Mouse (Mus musculus) forebrain, embryonic 14.5 days (tissue): ENCODE measurements around the gene Slc6a3. TPM values are rescaled to one million over a fixed set of nuclear protein-coding genes. Genes with fewer than 3 reads are reported as not detected.

ENCODE experiments used
- ATAC-seq: fragments of 200-750 bp; cut with Nextera tagmentation; 2 replicates; pipeline ENCODE4 v1.8.0; 2017; ENCODE audit warnings: mild to moderate bottlenecking, moderate library complexity
- DNase-seq: peaks from one replicate; pipeline ENCODE4 v3.0.0-alpha.2; 2015; ENCODE audit warnings: low spot score
- H3K27ac ChIP-seq: fragments of 300-500 bp; sonication (generic); 2 replicates; pipeline ENCODE4 v1.5.1; 2014; ENCODE audit warnings: low read depth, mild to moderate bottlenecking, control low read depth, low read length, moderate library complexity
- H3K27me3 ChIP-seq: fragments of 300-500 bp; sonication (generic); replicated peaks from 2 replicates; pipeline ENCODE4 v1.6.1; 2014; ENCODE audit warnings: low read length, control low read depth, mixed read lengths; ENCODE audit not compliant: control insufficient read depth, insufficient read depth
- H3K36me3 ChIP-seq: fragments of 300-500 bp; sonication (generic); 2 replicates; pipeline ENCODE4 v1.6.1; 2014; ENCODE audit warnings: low read length, control low read depth; ENCODE audit not compliant: control insufficient read depth, insufficient read depth
- H3K4me1 ChIP-seq: fragments of 300-500 bp; sonication (generic); 2 replicates; pipeline ENCODE4 v1.6.1; 2014; ENCODE audit warnings: antibody characterized with exemption, low read length, control low read depth; ENCODE audit not compliant: control insufficient read depth, insufficient read depth
- H3K4me2 ChIP-seq: fragments of 300-500 bp; sonication (generic); 2 replicates; pipeline ENCODE4 v1.6.1; 2014; ENCODE audit warnings: mild to moderate bottlenecking, control low read depth, low read length
- H3K4me3 ChIP-seq: fragments of 300-500 bp; sonication (generic); 2 replicates; pipeline ENCODE4 v1.5.1; 2014; ENCODE audit warnings: low read depth, low read length, control low read depth
- H3K9ac ChIP-seq: fragments of 300-500 bp; sonication (generic); 2 replicates; pipeline ENCODE4 v1.6.1; 2014; ENCODE audit warnings: mild to moderate bottlenecking, low read length, control low read depth, moderate library complexity
- H3K9me3 ChIP-seq: fragments of 300-500 bp; sonication (generic); replicated peaks from 2 replicates; pipeline ENCODE4 v1.6.1; 2016; ENCODE audit warnings: low read length, control low read depth, mixed read lengths; ENCODE audit not compliant: control insufficient read depth
- WGBS: fragments of 180-500 bp; shearing (Covaris S2); extraction: QIAGEN DNeasy Blood & Tissue Kit; methylation state at CpG from one replicate; pipeline ENCODE4 v1.1.7; 2014; 5-methylcytosine and 5-hydroxymethylcytosine counted together
- polyA plus RNA-seq: library from polyadenylated mRNA; unstranded; fragments of >200 nt; fragmentation: Nextera tagmentation; extraction: Ambion mirVana; gene quantifications from 2 replicates; pipeline ENCODE4 v1.2.1, GENCODE M21; 2014

Gene Slc6a3
- polyA plus RNA-seq, 1 experiment from 2014 or later = 0.52 TPM

GRCm38 (mm10) chr13:73502719-73503118 is 33.8 kb upstream of the Slc6a3 start:
- no peak overlapping the region for H3K4me2 ChIP-seq
- no peaks in the 10 kb centered on the region for H3K9me3 ChIP-seq
- 74% methylated on average over 2 of the region's 2 CpGs for WGBS
- H3K9ac ChIP-seq = no peak overlapping the region
- no peaks in the 10 kb centered on the region for H3K4me1 ChIP-seq
- ATAC-seq (no peak), DNase-seq (peak; percentile 24)
- H3K27ac ChIP-seq = no peak overlapping the region
- no peak overlapping the region for H3K4me3 ChIP-seq
- no peaks in the 10 kb centered on the region for H3K27me3 ChIP-seq
- peaks cover 43% of the 10 kb centered on the region for H3K36me3 ChIP-seq

GRCm38 (mm10) chr13:73505686-73506467 is 30.7 kb upstream of the Slc6a3 start:
- Histone ChIP-seq H3K4me2 (no peak overlapping the region), H3K27ac (no peak overlapping the region), H3K9me3 (no peaks in the 10 kb centered on the region), H3K4me3 (no peak overlapping the region), H3K4me1 (no peaks in the 10 kb centered on the region), H3K9ac (no peak overlapping the region), H3K27me3 (no peaks in the 10 kb centered on the region), H3K36me3 (peaks cover 31% of the 10 kb centered on the region)
- ATAC-seq (peak; percentile 81), DNase-seq (peak; percentile 76)
- 78% methylated on average over 7 of the region's 7 CpGs for WGBS

- WGBS = 90% methylated on average over 8 of the region's 8 CpGs
- Histone ChIP-seq H3K9me3 (no peaks in the 10 kb centered on the region), H3K4me1 (no peaks in the 10 kb centered on the region), H3K36me3 (peaks cover 47% of the 10 kb centered on the region), H3K27ac (no peak overlapping the region), H3K4me2 (no peak overlapping the region), H3K27me3 (no peaks in the 10 kb centered on the region), H3K9ac (no peak overlapping the region), H3K4me3 (no peak overlapping the region)
- ATAC-seq = no peak
- DNase-seq = no peak
These were observed 27.6 kb upstream of the Slc6a3 start for GRCm38 (mm10) chr13:73508817-73509550.

GRCm38 (mm10) chr13:73509869-73510268 is 26.7 kb upstream of the Slc6a3 start:
- H3K9ac ChIP-seq = no peak overlapping the region
- H3K27ac ChIP-seq = no peak overlapping the region
- H3K36me3 ChIP-seq = peaks cover 54% of the 10 kb centered on the region
- no peaks in the 10 kb centered on the region for H3K27me3 ChIP-seq
- H3K9me3 ChIP-seq = no peaks in the 10 kb centered on the region
- H3K4me3 ChIP-seq = no peak overlapping the region
- WGBS = 76% methylated on average over 6 of the region's 6 CpGs
- H3K4me2 ChIP-seq = no peak overlapping the region
- H3K4me1 ChIP-seq = no peaks in the 10 kb centered on the region
- ATAC-seq = no peak
- peak; percentile 31 for DNase-seq

GRCm38 (mm10) chr13:73512776-73513673 is 23.5 kb upstream of the Slc6a3 start:
- Histone ChIP-seq H3K36me3 (peaks cover 69% of the 10 kb centered on the region), H3K9me3 (no peaks in the 10 kb centered on the region), H3K4me3 (no peak overlapping the region), H3K4me1 (no peaks in the 10 kb centered on the region), H3K4me2 (no peak overlapping the region), H3K27me3 (no peaks in the 10 kb centered on the region), H3K27ac (no peak overlapping the region), H3K9ac (no peak overlapping the region)
- DNase-seq (peak; percentile 88), ATAC-seq (peak; percentile 58)
- WGBS = 62% methylated on average over 13 of the region's 13 CpGs

- Histone ChIP-seq H3K4me3 (no peak overlapping the region), H3K9me3 (no peaks in the 10 kb centered on the region), H3K9ac (no peak overlapping the region), H3K27ac (no peak overlapping the region), H3K4me1 (no peaks in the 10 kb centered on the region), H3K4me2 (no peak overlapping the region), H3K27me3 (no peaks in the 10 kb centered on the region), H3K36me3 (peaks cover 46% of the 10 kb centered on the region)
- 70% methylated on average over 4 of the region's 4 CpGs for WGBS
- DNase-seq = no peak
- ATAC-seq = no peak
These were observed 19.7 kb upstream of the Slc6a3 start for GRCm38 (mm10) chr13:73516886-73517285.

- no peak for DNase-seq
- 89% methylated on average over 3 of the region's 3 CpGs for WGBS
These were observed 2.8 kb upstream of the Slc6a3 start for GRCm38 (mm10) chr13:73533716-73534115.

GRCm38 (mm10) chr13:73535287-73535686 is 1.3 kb upstream of the Slc6a3 start:
- H3K36me3 ChIP-seq = no peaks in the 10 kb centered on the region
- DNase-seq (no peak), ATAC-seq (no peak)
- no peak overlapping the region for H3K4me2 ChIP-seq
- H3K27ac ChIP-seq = no peak overlapping the region
- no peaks in the 10 kb centered on the region for H3K9me3 ChIP-seq
- no peak overlapping the region for H3K9ac ChIP-seq
- no peaks in the 10 kb centered on the region for H3K4me1 ChIP-seq
- peaks cover 40% of the 10 kb centered on the region for H3K27me3 ChIP-seq
- H3K4me3 ChIP-seq = no peak overlapping the region
- 65% methylated on average over 3 of the region's 3 CpGs for whole genome bisulfite sequencing

More at GRCm38 (mm10) chr13:73533716-73534115, 2.8 kb upstream of the Slc6a3 start:
- Histone ChIP-seq H3K4me1 (no peaks in the 10 kb centered on the region), H3K27ac (no peak overlapping the region), H3K9me3 (no peaks in the 10 kb centered on the region), H3K36me3 (no peaks in the 10 kb centered on the region), H3K9ac (no peak overlapping the region), H3K4me3 (no peak overlapping the region), H3K4me2 (no peak overlapping the region), H3K27me3 (peaks cover 37% of the 10 kb centered on the region)
- no peak for ATAC-seq
